Mouse (Mus musculus) midbrain, embryonic 12.5 days (tissue): ENCODE results near the gene Xlr3a. TPM values are rescaled to one million over a fixed set of nuclear protein-coding genes. Genes with fewer than 3 reads are reported as not detected.

Experiments used
- ATAC-seq: fragments of 200-750 bp; cut with Nextera tagmentation; 2 replicates; pipeline ENCODE4 v1.8.0; 2017; ENCODE audit warnings: low read depth, moderate TSS enrichment, moderate library complexity; ENCODE audit not compliant: low FRiP score
- H3K27ac ChIP-seq: fragments of 300-500 bp; sonication (generic); replicated peaks from 2 replicates; pipeline ENCODE4 v1.5.1; 2016; ENCODE audit warnings: mild to moderate bottlenecking
- H3K27me3 ChIP-seq: fragments of 300-500 bp; sonication (generic); 2 replicates; pipeline ENCODE4 v1.6.1; 2016; ENCODE audit warnings: mild to moderate bottlenecking
- H3K36me3 ChIP-seq: fragments of 300-500 bp; sonication (generic); 2 replicates; pipeline ENCODE4 v1.6.1; 2016
- H3K4me1 ChIP-seq: fragments of 300-500 bp; sonication (generic); 2 replicates; pipeline ENCODE4 v1.6.1; 2016
- H3K4me2 ChIP-seq: fragments of 300-500 bp; sonication (generic); replicated peaks from 2 replicates; pipeline ENCODE4 v1.6.1; 2016; ENCODE audit warnings: mild to moderate bottlenecking, moderate library complexity
- H3K4me3 ChIP-seq: fragments of 300-500 bp; sonication (generic); 2 replicates; pipeline ENCODE4 v1.5.1; 2016; ENCODE audit warnings: mild to moderate bottlenecking
- H3K9ac ChIP-seq: fragments of 300-500 bp; sonication (generic); replicated peaks from 2 replicates; pipeline ENCODE4 v1.6.1; 2016; ENCODE audit warnings: mild to moderate bottlenecking, moderate library complexity
- H3K9me3 ChIP-seq: fragments of 300-500 bp; sonication (generic); 2 replicates; pipeline ENCODE4 v1.6.1; 2016; ENCODE audit warnings: mild to moderate bottlenecking
- WGBS: fragments of 180-500 bp; shearing (Covaris S2); methylation state at CpG from one replicate; pipeline ENCODE4 v1.1.7; 2016; 5-methylcytosine and 5-hydroxymethylcytosine counted together
- polyA plus RNA-seq: library from polyadenylated mRNA; unstranded; fragments of >200 nt; fragmentation: Nextera tagmentation; extraction: Ambion mirVana; gene quantifications from 2 replicates; pipeline ENCODE4 v1.2.1, GENCODE M21; 2016

Gene Xlr3a
- polyA plus RNA-seq, 1 experiment from 2014 or later = 3.5 TPM

DNA sequence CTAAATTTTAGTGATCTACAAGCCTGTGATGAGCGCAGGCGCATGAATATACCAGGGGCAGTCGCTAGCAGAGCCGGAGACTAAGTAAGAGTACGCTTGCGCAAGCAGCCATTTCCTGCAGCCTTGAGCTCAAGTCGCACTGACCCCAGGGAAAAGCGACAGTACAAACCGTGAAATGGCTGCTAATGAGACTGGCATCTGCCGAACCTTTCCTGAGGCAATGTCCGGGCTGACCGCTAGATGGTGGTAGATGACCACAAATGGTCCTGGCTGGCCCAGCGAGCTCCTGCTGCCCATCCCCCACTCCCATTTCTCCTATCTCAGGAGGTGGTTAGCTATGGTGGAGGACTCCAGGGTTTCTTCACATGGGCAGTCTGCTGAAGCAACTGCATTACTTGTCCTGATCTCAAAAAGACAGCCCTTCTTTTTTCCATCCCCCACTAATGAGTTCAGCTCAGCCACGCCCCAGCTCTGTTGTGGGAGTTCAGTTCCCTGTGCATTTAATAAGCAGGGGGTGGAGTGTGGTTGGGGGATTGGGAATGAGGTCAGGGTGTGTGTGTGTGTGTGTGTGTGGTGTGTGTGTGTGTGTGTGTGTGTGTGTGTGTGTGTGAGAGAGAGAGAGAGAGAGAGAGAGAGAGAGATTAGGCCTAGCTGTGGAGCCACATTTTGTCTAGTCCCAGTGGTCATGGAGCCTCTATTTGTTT, 42.9 kb downstream of the Xlr3a start:
- no peaks in the 10 kb centered on the region for H3K36me3 ChIP-seq
- no peaks in the 10 kb centered on the region for H3K4me1 ChIP-seq
- peak; percentile 96 for ATAC-seq
- no peak overlapping the region for H3K9ac ChIP-seq
- no peaks in the 10 kb centered on the region for H3K27me3 ChIP-seq
- WGBS = 20% methylated on average over 14 of the region's 14 CpGs
- 0 out of 2 replicates have a peak overlapping the region, but pooled peaks have one; percentile 15 for H3K4me2 ChIP-seq
- no peak overlapping the region for H3K4me3 ChIP-seq
- H3K27ac ChIP-seq = peak overlapping the region; percentile 39; the same call in 1 of the 2 replicates
- H3K9me3 ChIP-seq = no peaks in the 10 kb centered on the region

GRCm38 (mm10) chrX:73039666-73040065, 57.2 kb downstream of the Xlr3a start:
- no peak for ATAC-seq
- Histone ChIP-seq H3K4me1 (no peaks in the 10 kb centered on the region), H3K9me3 (no peaks in the 10 kb centered on the region), H3K4me3 (no peak overlapping the region), H3K27ac (no peak overlapping the region), H3K36me3 (no peaks in the 10 kb centered on the region), H3K27me3 (no peaks in the 10 kb centered on the region), H3K9ac (no peak overlapping the region), H3K4me2 (no peak overlapping the region)
- 88% methylated on average over 12 of the region's 12 CpGs for WGBS

DNA sequence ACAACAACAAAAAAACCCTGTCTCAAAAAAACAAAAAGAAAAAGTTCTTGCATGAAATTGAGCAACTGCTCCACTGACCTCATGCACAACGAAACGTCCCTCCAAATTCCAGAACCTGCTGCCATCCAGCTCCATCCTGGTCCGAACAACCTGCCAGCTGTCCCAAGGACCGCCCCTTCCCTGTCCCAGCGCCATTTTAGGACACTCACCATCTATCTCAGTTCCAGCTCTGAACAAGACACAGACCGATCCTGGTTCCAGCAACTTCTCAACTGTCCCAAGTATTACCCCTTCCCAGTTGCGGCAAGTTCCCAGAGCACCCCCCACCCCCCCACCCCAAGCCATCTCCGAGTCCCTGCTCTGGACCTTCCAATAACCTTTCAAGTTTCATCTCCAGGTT, 58.1 kb downstream of the Xlr3a start:
- Histone ChIP-seq H3K36me3 (no peaks in the 10 kb centered on the region), H3K9me3 (no peaks in the 10 kb centered on the region), H3K4me2 (no peak overlapping the region), H3K4me3 (no peak overlapping the region), H3K4me1 (no peaks in the 10 kb centered on the region), H3K9ac (no peak overlapping the region), H3K27ac (no peak overlapping the region), H3K27me3 (no peaks in the 10 kb centered on the region)
- WGBS = 91% methylated on average over 8 of the region's 8 CpGs
- no peak for ATAC-seq

DNA sequence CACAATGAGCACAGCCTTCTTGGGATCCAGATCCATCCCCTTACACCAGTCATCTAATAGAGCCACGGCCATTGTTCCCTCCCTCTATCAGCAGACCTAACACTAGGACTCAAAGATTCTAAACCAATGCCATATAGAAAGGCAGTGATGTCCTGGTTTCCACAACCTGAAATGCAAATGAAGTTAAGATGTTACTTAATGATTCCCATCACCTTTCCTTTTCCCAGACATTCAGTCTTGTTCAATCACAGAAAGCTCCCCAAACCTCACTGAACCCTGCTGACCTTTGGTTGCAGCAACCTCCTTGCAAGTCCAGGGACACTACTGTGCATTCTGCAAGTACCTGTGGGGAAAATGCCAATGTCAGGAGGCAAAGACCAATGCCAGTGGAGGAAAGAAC, 59.9 kb downstream of the Xlr3a start, which contains the start of gene Pnma5:
Pnma5 (minus strand) TSS at position 101 of the 400 bp plus-strand sequence.
- Histone ChIP-seq H3K9ac (no peak within 1 kb of the TSS), H3K4me3 (no peak within 1 kb of the TSS), H3K4me1 (no peaks in the 10 kb centered on the region), H3K4me2 (no peak within 1 kb of the TSS), H3K27me3 (no peaks in the 10 kb centered on the region), H3K36me3 (no peaks in the 10 kb centered on the region), H3K9me3 (no peaks in the 10 kb centered on the region), H3K27ac (no peak within 1 kb of the TSS)
- no peak for ATAC-seq
- WGBS = 81% methylated on average over 1 of the region's 1 CpGs

Other genes starting within 250 kb of the Xlr3a start
- 99.1 and 107 TPM in 2 replicates for gene Cetn2, start 178.7 kb downstream of the Xlr3a start, polyA plus RNA-seq
- gene Nsdhl, start 178.5 kb downstream of the Xlr3a start, polyA plus RNA-seq = 38.5 and 43.0 TPM in 2 replicates
- 3.1 and 3.3 TPM in 2 replicates for gene Zfp185, start 109.8 kb downstream of the Xlr3a start, polyA plus RNA-seq
- 0.14 TPM in 1 of 2 replicates, not detected in the other for gene Pnma5, start 60.0 kb downstream of the Xlr3a start, polyA plus RNA-seq
- 1.1 TPM in 2 replicates for gene Pnma3, start 32.3 kb downstream of the Xlr3a start, polyA plus RNA-seq
- 0.55 and 0.58 TPM in 2 replicates for gene Xlr4a, start 14.6 kb downstream of the Xlr3a start, polyA plus RNA-seq
- gene Gm14685, start 20.0 kb upstream of the Xlr3a start, polyA plus RNA-seq = 0.29 and 0.73 TPM in 2 replicates
- gene Xlr5b, start 51.7 kb upstream of the Xlr3a start, polyA plus RNA-seq = not detected in 2 replicates
- gene DXBay18, start 52.4 kb upstream of the Xlr3a start, polyA plus RNA-seq = 0.34 and 0.40 TPM in 2 replicates
- gene Spin2d, start 79.9 kb upstream of the Xlr3a start, polyA plus RNA-seq = not detected in 2 replicates
- 14.1 and 16.1 TPM in 2 replicates for gene Xlr3b, start 95.1 kb upstream of the Xlr3a start, polyA plus RNA-seq
- gene Xlr4b, start 117.2 kb upstream of the Xlr3a start, polyA plus RNA-seq = 0.43 and 0.70 TPM in 2 replicates
- 23.1 and 23.2 TPM in 2 replicates for gene F8a, start 131.2 kb upstream of the Xlr3a start, polyA plus RNA-seq
- not detected in 2 replicates for gene Xlr4c, start 146.0 kb upstream of the Xlr3a start, polyA plus RNA-seq
- gene Xlr3c, start 168.3 kb upstream of the Xlr3a start, polyA plus RNA-seq = 0.37 TPM in 1 of 2 replicates, not detected in the other
- 0.14 and 0.16 TPM in 2 replicates for gene Xlr5a, start 195.9 kb upstream of the Xlr3a start, polyA plus RNA-seq
- not detected in 2 replicates for gene Xlr5c, start 195.9 kb upstream of the Xlr3a start, polyA plus RNA-seq
- not detected in 2 replicates for gene Gm45015, start 239.7 kb upstream of the Xlr3a start, polyA plus RNA-seq
- gene Zfp275, start 245.5 kb upstream of the Xlr3a start, polyA plus RNA-seq = 18.6 and 19.1 TPM in 2 replicates